Comparison of ENCODE assay signal across 8 mouse cellular contexts in the genomic region with DNA sequence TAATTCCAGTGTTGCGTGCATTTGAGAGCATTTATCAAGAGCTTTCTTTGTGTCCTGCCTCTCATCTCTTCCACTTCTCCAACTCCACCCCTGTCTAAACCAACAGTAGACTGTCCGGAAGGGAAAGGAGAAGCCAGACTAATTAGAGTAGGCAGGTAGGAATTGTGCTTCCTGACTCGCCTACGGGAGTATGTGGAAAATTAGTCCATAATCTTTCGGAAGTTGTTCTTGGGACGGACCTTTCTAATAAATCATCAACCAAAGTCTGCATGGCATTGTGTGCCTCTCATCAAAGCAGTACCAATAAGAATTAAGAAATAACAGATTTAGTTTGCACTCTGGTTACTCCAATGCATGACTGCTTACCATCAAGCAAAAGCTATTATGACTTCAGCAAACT. TPM values are rescaled to one million over a fixed set of nuclear protein-coding genes. Genes with fewer than 3 reads are reported as not detected.
DNase-seq lines count a peak whose midpoint lies in the region; ATAC-seq and TF ChIP-seq lines count a peak whose summit lies in the region.

No protein-coding gene starts in this region.

- H3K9me3 ChIP-seq in erythroblast, embryonic 14.5 days (ENCODE audit: control insufficient read depth, low read length): no peaks in the 10 kb centered on the region
- no peaks in the 10 kb centered on the region for H3K9me3 ChIP-seq in heart, postnatal 0 days (replicated peaks; ENCODE audit: control insufficient read depth, low read length)

- no peak for TF ChIP-seq EP300 in heart, postnatal 0 days (IDR thresholded peaks at IDR 0.05; ENCODE audit: low read depth)

- no peaks in the 10 kb centered on the region for H3K27me3 ChIP-seq in erythroblast, embryonic 14.5 days (ENCODE audit: control insufficient read depth)
- H3K27me3 ChIP-seq in heart, postnatal 0 days (ENCODE audit: control insufficient read depth, insufficient read depth, low read length): no peaks in the 10 kb centered on the region

- DNase-seq in heart, postnatal 0 days (ENCODE audit: low spot score): no peak
- DNase-seq in urinary bladder, adult 2 months (ENCODE audit: low spot score): no peak
- DNase-seq in ovary, adult 18-20 months (ENCODE audit: low spot score): no peak

- no peaks in the 10 kb centered on the region for H3K36me3 ChIP-seq in erythroblast, embryonic 14.5 days (ENCODE audit: control insufficient read depth)
- H3K36me3 ChIP-seq in heart, postnatal 0 days (replicated peaks; ENCODE audit: control insufficient read depth, insufficient read depth, low read length): no peaks in the 10 kb centered on the region
- no peaks in the 10 kb centered on the region for H3K36me3 ChIP-seq in macrophage (ENCODE audit: inconsistent target)

- WGBS in heart, postnatal 0 days: 75% methylated on average over 6 of the region's 6 CpGs
- WGBS in macrophage (ENCODE audit: missing documents): 86% methylated on average over 6 of the region's 6 CpGs

- H3K4me2 ChIP-seq in heart, postnatal 0 days (ENCODE audit: low read depth, low read length): peak overlapping the region; percentile 94

- no peak for ATAC-seq in erythroblast, adult 5-6 weeks (replicated peaks; ENCODE audit: low FRiP score, poor library complexity, severe bottlenecking)
- no peak for ATAC-seq in heart, postnatal 0 days (ENCODE audit: insufficient read depth, low read depth)
- ATAC-seq in inflammation-experienced regulatory T-cells, adult 6 months: no peak

- no peak for TF ChIP-seq CTCF in heart, postnatal 0 days (IDR thresholded peaks at IDR 0.05; ENCODE audit: low read depth)

- no peak overlapping the region; the same call in 1 of the 2 replicates for H3K9ac ChIP-seq in heart, postnatal 0 days (replicated peaks; ENCODE audit: low read depth, low read length)

- peak overlapping the region; percentile 70 for H3K4me3 ChIP-seq in erythroblast, embryonic 14.5 days (replicated peaks)
- H3K4me3 ChIP-seq in brown adipose tissue, adult 24 weeks (ENCODE audit: insufficient read depth, low read depth, low read length): peak overlapping the region; percentile 84
- H3K4me3 ChIP-seq in heart, postnatal 0 days (ENCODE audit: low read depth, low read length): peak overlapping the region; percentile 84; the same call in 1 of the 2 replicates
- H3K4me3 ChIP-seq in macrophage (ENCODE audit: inconsistent target): peak overlapping the region; percentile 51; the same call in 1 of the 2 replicates

- peak overlapping the region; percentile 80 for H3K27ac ChIP-seq in brown adipose tissue, adult 24 weeks (replicated peaks; ENCODE audit: low read depth, low read length)
- H3K27ac ChIP-seq in heart, postnatal 0 days (ENCODE audit: low read depth): no peak overlapping the region
- H3K27ac ChIP-seq in macrophage: no peak overlapping the region

- H3K4me1 ChIP-seq in erythroblast, embryonic 14.5 days (ENCODE audit: control insufficient read depth): peaks cover 28% of the 10 kb centered on the region
- peaks cover 7% of the 10 kb centered on the region; the same call in 1 of the 2 replicates for H3K4me1 ChIP-seq in brown adipose tissue, adult 24 weeks (ENCODE audit: control insufficient read depth, insufficient read depth, insufficient read length, low read length)
- peaks cover 15% of the 10 kb centered on the region for H3K4me1 ChIP-seq in heart, postnatal 0 days (ENCODE audit: control insufficient read depth, insufficient read depth)

- H3K79me2 ChIP-seq in macrophage (ENCODE audit: inconsistent target): peaks cover 36% of the 10 kb centered on the region

RNA-seq across cellular contexts. Expression of a gene that starts 1.1 kb away (rescaled TPM):
- polyA plus RNA-seq in erythroblast, embryonic 14.5 days (2012): 0.02 and 0.05 TPM in 2 replicates
- 2.1 and 2.9 TPM in 2 replicates for total RNA-seq in erythroblast, adult 5-6 weeks (2015; ENCODE audit: low replicate concordance)
- 1.4 and 15.9 TPM in 2 replicates for total RNA-seq in erythroblast, adult 5-6 weeks (2017; ENCODE audit: low replicate concordance)
- polyA plus RNA-seq in brown adipose tissue, adult 24 weeks (2012; ENCODE audit: insufficient read depth, insufficient read length, missing spikeins): 9.3 and 12.4 TPM in 2 replicates
- total RNA-seq in heart, postnatal 0 days (2014; rRNA removed; ENCODE audit: low replicate concordance): 7.4 and 8.1 TPM in 2 replicates
- polyA plus RNA-seq in heart, postnatal 0 days (2015; fragmentation: Nextera tagmentation; extraction: Ambion mirVana): 9.2 and 10.1 TPM in 2 replicates
- total RNA-seq in macrophage (2018; cell fraction: chromatin; rRNA removed): 10 to 100 TPM in 25 of 26 experiments, 1 to 10 TPM in 1; 8.4 to 50.3 (median 26.0) TPM
- 10 to 100 TPM in 25 of 26 experiments, 1 to 10 TPM in 1; 9.4 to 22.1 (median 17.7) TPM for total RNA-seq in macrophage (2018; cell fraction: cytosol; rRNA removed)
- 10 to 100 TPM in 25 of 26 experiments, 1 to 10 TPM in 1; 9.7 to 47.5 (median 21.5) TPM for total RNA-seq in macrophage (2018; cell fraction: nucleus; rRNA removed)
- polyA plus RNA-seq in macrophage (2018): 14.8 to 20.4 TPM (median 19.9 TPM) in 3 replicates
- 14.2 and 18.7 TPM in 2 replicates for polyA plus RNA-seq in urinary bladder, adult 2 months (2012; rRNA removed)
- 1 to 10 TPM; 5.5 to 8.1 (median 6.0) TPM for polyA plus RNA-seq in inflammation-experienced regulatory T-cells, adult 6 months (2017; shearing (Covaris generic))

RNA-seq across cellular contexts. Expression of a gene that starts 5.8 kb away (rescaled TPM):
- not detected in 2 replicates for polyA plus RNA-seq in erythroblast, embryonic 14.5 days (2012)
- not detected in 2 replicates for total RNA-seq in erythroblast, adult 5-6 weeks (2015; ENCODE audit: low replicate concordance)
- total RNA-seq in erythroblast, adult 5-6 weeks (2017; ENCODE audit: low replicate concordance): not detected in 2 replicates
- 1.7 and 16.4 TPM in 2 replicates for polyA plus RNA-seq in brown adipose tissue, adult 24 weeks (2012; ENCODE audit: insufficient read depth, insufficient read length, missing spikeins)
- not detected in 2 replicates for total RNA-seq in heart, postnatal 0 days (2014; rRNA removed; ENCODE audit: low replicate concordance)
- polyA plus RNA-seq in heart, postnatal 0 days (2015; fragmentation: Nextera tagmentation; extraction: Ambion mirVana): 0.10 TPM in 1 of 2 replicates, not detected in the other
- total RNA-seq in macrophage (2018; cell fraction: chromatin; rRNA removed): not detected
- total RNA-seq in macrophage (2018; cell fraction: cytosol; rRNA removed): under 1 TPM in 1 of 26 experiments, not detected in 25; 0.09 TPM
- not detected for total RNA-seq in macrophage (2018; cell fraction: nucleus; rRNA removed)
- polyA plus RNA-seq in macrophage (2018): not detected in 3 replicates
- polyA plus RNA-seq in urinary bladder, adult 2 months (2012; rRNA removed): 0.11 and 0.13 TPM in 2 replicates
- polyA plus RNA-seq in inflammation-experienced regulatory T-cells, adult 6 months (2017; shearing (Covaris generic)): not detected

RNA-seq across cellular contexts. Expression of a gene that starts 24.5 kb away (rescaled TPM):
- not detected in 2 replicates for polyA plus RNA-seq in erythroblast, embryonic 14.5 days (2012)
- not detected in 2 replicates for total RNA-seq in erythroblast, adult 5-6 weeks (2015; ENCODE audit: low replicate concordance)
- total RNA-seq in erythroblast, adult 5-6 weeks (2017; ENCODE audit: low replicate concordance): not detected in 2 replicates
- not detected in 2 replicates for polyA plus RNA-seq in brown adipose tissue, adult 24 weeks (2012; ENCODE audit: insufficient read depth, insufficient read length, missing spikeins)
- not detected in 2 replicates for total RNA-seq in heart, postnatal 0 days (2014; rRNA removed; ENCODE audit: low replicate concordance)
- polyA plus RNA-seq in heart, postnatal 0 days (2015; fragmentation: Nextera tagmentation; extraction: Ambion mirVana): not detected in 2 replicates
- not detected for total RNA-seq in macrophage (2018; cell fraction: chromatin; rRNA removed)
- not detected for total RNA-seq in macrophage (2018; cell fraction: cytosol; rRNA removed)
- total RNA-seq in macrophage (2018; cell fraction: nucleus; rRNA removed): not detected
- not detected in 3 replicates for polyA plus RNA-seq in macrophage (2018)
- not detected in 2 replicates for polyA plus RNA-seq in urinary bladder, adult 2 months (2012; rRNA removed)
- not detected for polyA plus RNA-seq in inflammation-experienced regulatory T-cells, adult 6 months (2017; shearing (Covaris generic))

RNA-seq across cellular contexts. Expression of a gene that starts 34.3 kb away (rescaled TPM):
- 0.65 and 0.82 TPM in 2 replicates for polyA plus RNA-seq in erythroblast, embryonic 14.5 days (2012)
- total RNA-seq in erythroblast, adult 5-6 weeks (2015; ENCODE audit: low replicate concordance): 5.6 and 10.0 TPM in 2 replicates
- total RNA-seq in erythroblast, adult 5-6 weeks (2017; ENCODE audit: low replicate concordance): 7.2 and 10.0 TPM in 2 replicates
- polyA plus RNA-seq in brown adipose tissue, adult 24 weeks (2012; ENCODE audit: insufficient read depth, insufficient read length, missing spikeins): 25.1 and 35.3 TPM in 2 replicates
- 8.0 and 11.6 TPM in 2 replicates for total RNA-seq in heart, postnatal 0 days (2014; rRNA removed; ENCODE audit: low replicate concordance)
- 6.5 and 7.2 TPM in 2 replicates for polyA plus RNA-seq in heart, postnatal 0 days (2015; fragmentation: Nextera tagmentation; extraction: Ambion mirVana)
- total RNA-seq in macrophage (2018; cell fraction: chromatin; rRNA removed): 10 to 100 TPM; 21.0 to 66.6 (median 48.2) TPM
- total RNA-seq in macrophage (2018; cell fraction: cytosol; rRNA removed): 10 to 100 TPM; 48.6 to 84.1 (median 65.0) TPM
- total RNA-seq in macrophage (2018; cell fraction: nucleus; rRNA removed): 10 to 100 TPM; 34.2 to 85.1 (median 52.7) TPM
- 44.4 to 79.7 TPM (median 58.4 TPM) in 3 replicates for polyA plus RNA-seq in macrophage (2018)
- polyA plus RNA-seq in urinary bladder, adult 2 months (2012; rRNA removed): 19.6 and 22.7 TPM in 2 replicates
- polyA plus RNA-seq in inflammation-experienced regulatory T-cells, adult 6 months (2017; shearing (Covaris generic)): 1 to 10 TPM; 7.5 to 8.2 (median 7.7) TPM
